Mouse (Mus musculus) gastrocnemius, adult 18-20 months (tissue): Measurements from ENCODE around the gene Cxcl14. TPM values are rescaled to one million over a fixed set of nuclear protein-coding genes. Genes with fewer than 3 reads are reported as not detected.
A peak's percentile ranks its signal among the peaks of the same experiment; 100 is the strongest.

ENCODE experiments used
- DNase-seq: peaks from one replicate; pipeline ENCODE4 v3.0.0; 2021; ENCODE audit warnings: low spot score
- total RNA-seq, 2 experiments: library from RNA; stranded (reverse); gene quantifications; 2 replicates each; pipeline ENCODE4 v1.2.3; 2021

The Cxcl14 gene
- total RNA-seq, 2 experiments from 2014 or later = 39.5 to 54.4 TPM

DNA sequence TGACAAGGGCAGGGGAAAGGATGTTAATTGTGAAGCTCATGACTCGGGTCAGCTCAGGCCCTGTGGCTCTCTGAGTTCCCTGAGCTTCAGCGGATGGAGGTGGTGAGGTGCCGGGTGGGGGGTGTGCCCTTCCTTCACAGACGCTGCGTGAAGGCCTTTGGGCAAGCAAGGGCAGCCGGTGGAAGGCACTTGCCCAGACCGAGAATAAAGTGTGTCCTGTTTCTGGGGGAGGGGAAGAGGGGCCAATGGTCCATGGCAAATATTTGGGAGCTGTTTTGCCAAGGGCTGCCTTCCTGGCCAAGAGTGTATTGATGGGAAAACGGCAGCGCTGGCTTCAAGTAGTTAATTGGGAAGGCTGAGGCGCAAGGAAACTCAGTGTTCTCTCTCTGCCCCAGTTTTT is 1.4 kb downstream of the Cxcl14 start:
- DNase-seq = no peak

- no peak for DNase-seq
Measured at GRCm38 (mm10) chr13:56289998-56290397, 6.4 kb downstream of the Cxcl14 start.

DNA sequence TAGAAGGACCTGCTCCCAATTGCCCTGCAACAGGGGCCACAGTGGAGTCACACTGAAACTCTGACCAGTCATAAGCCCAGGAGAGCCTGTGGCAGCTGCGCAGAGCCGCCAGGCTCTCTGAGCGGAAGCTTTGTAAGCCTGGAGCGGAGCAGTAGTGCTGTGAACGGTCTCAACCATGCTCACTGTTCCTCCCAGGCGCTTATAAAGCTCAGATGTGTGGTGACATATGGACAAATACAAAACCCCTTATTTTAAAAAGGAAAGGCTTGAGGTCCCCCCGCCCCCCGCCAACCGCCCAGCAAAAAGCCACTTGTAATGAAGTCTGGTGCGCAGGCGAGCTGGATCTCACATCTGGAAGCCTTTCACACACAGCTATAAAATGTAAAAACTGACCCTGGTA is 7.1 kb downstream of the Cxcl14 start:
- DNase-seq = no peak

GRCm38 (mm10) chr13:56288601-56289000 is 7.8 kb downstream of the Cxcl14 start:
- no peak for DNase-seq

GRCm38 (mm10) chr13:56287091-56287490 is 9.3 kb downstream of the Cxcl14 start:
- DNase-seq = no peak

- DNase-seq = no peak
Measured at GRCm38 (mm10) chr13:56283321-56283720, 13.0 kb downstream of the Cxcl14 start.

DNA sequence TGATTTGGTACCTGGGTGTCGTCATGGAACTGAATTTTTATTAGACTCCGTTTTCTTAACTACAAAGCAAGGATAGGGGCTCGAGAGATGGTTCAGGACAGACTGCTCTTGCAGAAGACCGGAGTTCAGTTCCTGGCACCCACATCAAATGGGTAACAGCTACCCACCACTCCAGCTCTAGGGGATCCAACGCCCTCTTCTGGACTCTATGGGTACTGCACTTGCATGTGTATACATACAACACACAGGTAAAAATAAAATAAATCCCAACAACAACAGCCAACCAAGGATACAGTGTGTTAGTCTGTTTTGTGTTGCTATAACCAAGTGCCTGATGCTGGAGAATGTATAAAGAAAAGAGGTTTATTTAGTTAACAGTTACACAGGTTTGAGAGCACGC is 16.0 kb downstream of the Cxcl14 start:
- DNase-seq = no peak

- DNase-seq = peak; percentile 74
Measured at GRCm38 (mm10) chr13:56279439-56279838, 16.9 kb downstream of the Cxcl14 start.

GRCm38 (mm10) chr13:56275171-56275570 is 21.2 kb downstream of the Cxcl14 start:
- no peak for DNase-seq

GRCm38 (mm10) chr13:56270124-56270523 is 26.2 kb downstream of the Cxcl14 start:
- DNase-seq = no peak

GRCm38 (mm10) chr13:56267396-56267795 is 29.0 kb downstream of the Cxcl14 start:
- no peak for DNase-seq

DNA sequence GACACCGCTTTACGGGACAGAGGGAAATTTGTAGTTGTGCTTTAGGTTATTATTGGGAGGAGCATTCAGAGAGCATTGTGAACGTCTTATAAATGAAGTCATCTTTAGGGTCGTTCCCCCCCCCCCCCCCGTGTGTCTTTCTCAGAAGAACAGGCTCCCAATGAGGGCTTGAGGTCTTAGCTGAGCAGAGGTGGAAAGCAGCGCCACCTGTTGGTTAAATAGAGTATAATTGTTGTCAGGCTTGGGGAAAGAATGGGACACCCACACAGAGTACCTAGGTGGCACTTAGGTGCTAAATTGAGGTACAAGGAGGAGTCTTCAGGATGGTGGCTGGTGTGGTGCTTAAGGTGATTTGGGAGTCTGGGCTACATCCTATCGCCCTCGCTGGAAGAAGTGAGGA is 29.9 kb downstream of the Cxcl14 start:
- peak; percentile 40 for DNase-seq

- no peak for DNase-seq
Measured at GRCm38 (mm10) chr13:56265661-56266060, 30.7 kb downstream of the Cxcl14 start.

- DNase-seq = no peak
Measured at GRCm38 (mm10) chr13:56262269-56262668, 34.1 kb downstream of the Cxcl14 start.

DNA sequence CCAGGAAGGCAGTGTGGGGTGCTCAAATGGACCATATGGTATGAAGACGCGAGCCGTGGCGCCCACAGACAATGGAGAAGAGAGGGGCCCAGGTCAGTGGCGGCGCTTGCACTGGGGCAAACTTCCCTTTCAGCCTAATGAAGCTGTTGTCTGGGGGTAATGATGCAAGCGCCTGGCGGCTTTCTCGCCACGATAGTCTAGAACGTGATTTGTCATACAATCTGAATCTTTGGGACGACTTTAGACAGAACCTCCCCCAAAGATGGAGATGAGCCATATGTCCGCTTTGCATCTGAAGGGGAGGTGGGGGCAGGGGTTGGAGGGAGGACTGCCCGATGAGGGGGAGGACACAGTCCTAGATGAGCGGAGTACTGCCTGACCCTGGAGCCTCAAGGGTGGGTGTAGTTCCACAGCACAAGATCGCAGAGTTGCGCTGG is 36.0 kb downstream of the Cxcl14 start:
- DNase-seq = no peak

DNA sequence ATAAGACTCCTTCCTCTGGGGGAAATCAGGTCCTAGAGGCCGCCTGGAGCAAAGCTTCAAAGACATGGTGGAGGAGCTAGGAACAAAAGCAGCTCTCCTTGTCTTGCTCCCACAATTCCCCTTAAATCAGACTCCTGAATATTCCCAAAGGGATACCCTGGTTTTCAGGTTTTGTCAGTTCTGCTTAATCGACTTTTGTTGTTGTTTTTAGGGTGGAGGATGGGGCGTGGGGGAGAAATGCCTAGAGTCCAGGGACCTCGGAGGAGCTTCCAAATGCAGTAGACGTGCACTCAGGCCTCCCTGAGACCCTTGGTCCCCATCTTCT is 36.5 kb downstream of the Cxcl14 start:
- no peak for DNase-seq

GRCm38 (mm10) chr13:56259021-56259925 is 37.1 kb downstream of the Cxcl14 start:
- no peak for DNase-seq

DNA sequence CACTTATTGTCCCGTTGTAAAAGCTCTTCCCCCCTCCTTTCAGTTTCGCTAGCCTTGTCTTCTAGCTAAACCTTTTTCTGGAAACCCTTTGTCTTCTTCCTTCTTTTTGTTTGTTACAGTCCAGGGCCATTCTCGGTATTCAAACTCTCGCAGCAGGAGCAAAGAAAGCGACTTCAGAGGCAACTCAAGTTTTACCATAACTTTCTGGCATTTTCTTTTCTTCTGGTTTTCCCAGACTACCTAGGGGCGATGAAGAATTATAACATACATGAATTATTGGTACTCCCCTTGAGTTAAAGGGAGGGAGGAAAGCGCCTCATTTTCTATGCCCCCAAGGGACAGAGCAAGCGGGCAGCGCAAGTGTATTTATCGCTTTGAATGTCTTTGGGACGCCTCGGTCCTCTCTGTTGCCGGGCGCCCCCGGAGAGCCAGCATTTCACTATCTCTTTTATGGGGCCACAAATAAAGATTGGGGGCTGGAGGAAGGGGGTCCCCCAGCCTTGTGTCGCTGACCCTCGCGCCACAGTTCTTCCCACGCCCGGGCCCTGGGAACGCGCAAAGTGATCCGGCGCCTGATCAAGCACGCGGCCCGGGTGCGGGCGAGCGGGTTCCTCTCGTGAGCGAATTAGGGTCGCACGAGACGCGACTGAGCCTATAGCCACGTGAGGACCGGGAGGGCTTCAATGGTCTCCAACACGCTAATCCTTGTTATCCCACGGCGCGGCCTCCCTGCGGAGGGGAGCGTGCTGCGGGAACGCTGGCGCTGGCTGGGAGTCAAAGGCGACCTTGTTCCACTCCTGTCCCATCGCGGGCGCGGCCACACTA is 37.9 kb downstream of the Cxcl14 start:
- no peak for DNase-seq

DNA sequence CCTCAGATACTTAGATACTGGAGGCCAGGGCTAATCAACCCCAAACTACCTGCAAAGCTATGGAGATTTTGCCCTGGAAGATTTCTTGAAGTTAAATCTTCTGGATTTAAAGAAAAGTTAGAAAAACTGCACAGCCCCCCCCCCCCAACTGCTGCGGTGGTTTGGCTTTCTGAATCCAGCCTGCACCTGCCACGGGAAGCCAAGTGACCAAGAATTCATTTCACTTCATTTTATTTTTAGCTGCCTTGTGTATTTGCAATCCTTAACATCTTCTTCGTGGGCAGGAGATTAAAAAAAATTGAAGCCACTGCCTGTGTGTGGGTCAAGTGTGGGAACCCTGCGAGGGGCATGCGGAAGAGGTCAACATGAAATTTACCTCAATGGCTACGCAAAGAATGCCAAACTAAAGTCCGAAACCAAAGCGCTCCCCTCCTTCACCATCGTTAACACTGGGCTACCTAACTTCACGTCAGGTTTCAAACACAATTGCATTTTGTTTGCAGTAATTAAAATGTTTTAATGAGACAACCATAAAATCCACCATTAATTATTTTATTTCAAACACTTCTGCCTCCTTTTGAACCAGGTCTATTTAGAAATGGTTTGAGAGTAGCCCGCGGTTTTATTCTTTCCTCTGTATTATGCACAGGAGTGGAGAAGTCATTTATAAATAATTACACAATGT is 38.7 kb downstream of the Cxcl14 start:
- DNase-seq = no peak

- DNase-seq = no peak
Measured at GRCm38 (mm10) chr13:56256716-56257299, 39.5 kb downstream of the Cxcl14 start.

DNA sequence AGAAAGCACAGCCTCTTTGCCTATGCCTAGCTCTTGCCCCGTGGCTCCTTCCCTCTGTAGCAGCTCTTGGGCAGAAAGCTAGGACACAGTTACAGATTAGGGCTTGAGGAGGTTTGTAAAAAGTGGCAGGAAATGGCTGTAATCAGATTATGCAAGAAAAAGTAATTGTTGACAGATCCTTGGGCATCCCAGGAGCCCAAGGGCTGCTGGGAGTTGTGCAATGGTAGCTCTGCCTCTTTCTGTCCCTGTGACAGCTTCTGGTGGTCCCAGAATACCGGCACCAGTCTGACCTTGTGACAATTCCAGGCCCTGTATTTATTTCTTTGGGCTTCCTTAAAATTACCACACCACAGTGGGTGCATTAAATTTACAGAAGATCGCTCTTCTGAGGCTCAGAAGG is 43.0 kb downstream of the Cxcl14 start:
- DNase-seq = no peak

GRCm38 (mm10) chr13:56252783-56253182 is 43.6 kb downstream of the Cxcl14 start:
- no peak for DNase-seq
